Mouse (Mus musculus) intestine, embryonic 14.5 days (tissue): Measurements from ENCODE around the gene Cd248. TPM values are rescaled to one million over a fixed set of nuclear protein-coding genes. Genes with fewer than 3 reads are reported as not detected.

ENCODE experiments used
- ATAC-seq: fragments of 200-750 bp; cut with Nextera tagmentation; replicated peaks from 2 replicates; pipeline ENCODE4 v1.8.0; 2017; ENCODE audit warnings: low read depth, moderate number of reproducible peaks, moderate TSS enrichment, moderate library complexity; ENCODE audit not compliant: low FRiP score, low TSS enrichment
- DNase-seq: peaks from one replicate; pipeline ENCODE4 v3.0.0-alpha.2; 2018; ENCODE audit warnings: low spot score
- H3K27ac ChIP-seq: fragments of 300-500 bp; sonication (generic); 2 replicates; pipeline ENCODE4 v1.5.1; 2014; ENCODE audit warnings: low read depth, mild to moderate bottlenecking, control low read depth
- H3K27me3 ChIP-seq: fragments of 300-500 bp; sonication (generic); replicated peaks from 2 replicates; pipeline ENCODE4 v1.6.1; 2014; ENCODE audit warnings: low read length, control low read depth; ENCODE audit not compliant: control insufficient read depth, insufficient read depth
- H3K36me3 ChIP-seq: fragments of 300-500 bp; sonication (generic); 2 replicates; pipeline ENCODE4 v1.6.1; 2014; ENCODE audit warnings: low read length, control low read depth; ENCODE audit not compliant: control insufficient read depth, insufficient read depth
- H3K4me1 ChIP-seq: fragments of 300-500 bp; sonication (generic); replicated peaks from 2 replicates; pipeline ENCODE4 v1.6.1; 2014; ENCODE audit warnings: low read length, control low read depth, mixed read lengths; ENCODE audit not compliant: control insufficient read depth, insufficient read depth
- H3K4me2 ChIP-seq: fragments of 300-500 bp; sonication (generic); 2 replicates; pipeline ENCODE4 v1.6.1; 2014; ENCODE audit warnings: low read length
- H3K4me3 ChIP-seq: fragments of 300-500 bp; sonication (generic); 2 replicates; pipeline ENCODE4 v1.5.1; 2014; ENCODE audit warnings: low read depth, low read length, control low read depth, mixed read lengths
- H3K9ac ChIP-seq: fragments of 300-500 bp; sonication (generic); 2 replicates; pipeline ENCODE4 v1.6.1; 2014; ENCODE audit warnings: mild to moderate bottlenecking, low read length
- H3K9me3 ChIP-seq: fragments of 300-500 bp; sonication (generic); 2 replicates; pipeline ENCODE4 v1.6.1; 2016; ENCODE audit warnings: low read length, control low read depth; ENCODE audit not compliant: control insufficient read depth
- WGBS: fragments of 180-500 bp; shearing (Covaris S2); extraction: QIAGEN DNeasy Blood & Tissue Kit; methylation state at CpG from one replicate; pipeline ENCODE4 v1.1.7; 2014; 5-methylcytosine and 5-hydroxymethylcytosine counted together
- polyA plus RNA-seq: library from polyadenylated mRNA; unstranded; fragments of >200 nt; fragmentation: Nextera tagmentation; extraction: Ambion mirVana; gene quantifications from 2 replicates; pipeline ENCODE4 v1.2.1, GENCODE M21; 2014

The Cd248 gene
- polyA plus RNA-seq, 1 experiment from 2014 or later, result 69.8 TPM

DNA sequence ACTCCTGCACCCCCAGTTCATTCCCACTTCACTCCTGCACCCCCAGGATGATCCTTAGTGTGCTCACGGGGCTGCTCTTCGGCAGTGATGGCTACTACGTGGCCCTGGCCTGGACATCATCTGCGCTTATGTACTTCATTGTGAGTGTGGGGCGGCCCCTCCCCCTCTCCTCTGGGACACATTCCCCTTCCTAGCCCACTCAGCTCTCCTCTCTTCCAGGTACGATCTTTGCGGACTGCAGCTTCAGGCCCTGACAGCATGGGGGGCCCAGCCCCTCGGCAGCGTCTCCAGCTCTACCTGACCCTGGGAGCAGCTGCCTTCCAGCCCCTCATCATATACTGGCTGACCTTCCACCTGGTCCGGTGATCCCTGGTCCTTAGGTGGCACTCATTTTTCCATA lies 24.2 kb downstream of the Cd248 start:
- H3K4me1 ChIP-seq, result peaks cover 16% of the 10 kb centered on the region
- 86% methylated on average over 10 of the region's 10 CpGs for WGBS

DNA sequence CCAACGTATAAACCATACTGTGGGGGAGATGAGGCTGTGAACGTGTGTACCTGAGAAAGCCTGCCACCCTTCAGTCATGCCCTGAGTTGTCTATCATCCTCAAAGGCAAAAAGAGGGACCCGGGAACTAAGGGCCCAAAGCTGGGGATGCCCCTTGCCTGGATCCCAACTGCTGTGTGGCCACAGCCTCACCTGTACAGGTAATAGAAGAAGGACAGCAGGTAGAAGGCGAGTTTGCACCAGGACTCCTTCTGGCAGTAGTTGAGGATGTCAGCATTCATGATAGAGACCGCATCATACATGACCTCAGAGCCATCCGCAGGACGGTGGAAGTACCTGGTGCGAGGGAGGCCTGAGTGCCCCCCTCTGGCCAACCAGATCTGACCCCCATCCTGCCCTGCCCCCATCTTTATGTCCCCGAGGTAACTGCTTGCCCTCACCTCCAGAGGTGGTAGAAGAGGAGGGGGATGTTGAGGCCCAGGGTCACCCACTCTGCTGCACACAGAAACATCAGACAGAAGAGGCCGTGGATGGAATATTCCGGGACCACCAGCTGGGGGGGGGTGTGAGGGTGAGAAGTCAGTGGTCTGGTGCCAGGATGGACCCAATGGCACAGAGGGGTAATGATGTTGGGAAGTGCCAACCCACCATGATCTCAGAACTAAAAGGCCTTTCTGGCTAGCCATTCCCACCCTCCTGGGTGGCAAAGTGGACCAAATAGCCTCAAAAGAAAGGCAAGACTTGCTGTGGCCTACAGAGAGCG lies 25.8 kb downstream of the Cd248 start:
- no peaks in the 10 kb centered on the region for H3K9me3 ChIP-seq
- peaks cover 34% of the 10 kb centered on the region for H3K36me3 ChIP-seq
- 70% methylated on average over 12 of the region's 12 CpGs for WGBS
- peaks cover 21% of the 10 kb centered on the region for H3K4me1 ChIP-seq
- no peak overlapping the region for H3K27ac ChIP-seq
- ATAC-seq (no peak; the same call in 1 of the 2 replicates), DNase-seq (no peak)
- no peak overlapping the region for H3K4me3 ChIP-seq
- H3K9ac ChIP-seq, result no peak overlapping the region
- H3K4me2 ChIP-seq, result no peak overlapping the region
- H3K27me3 ChIP-seq, result no peaks in the 10 kb centered on the region

More for the DNA sequence above, 24.2 kb downstream of the Cd248 start:
- DNase-seq (no peak), ATAC-seq (no peak)
- Histone ChIP-seq H3K27ac (no peak overlapping the region), H3K9ac (no peak overlapping the region), H3K4me3 (no peak overlapping the region), H3K9me3 (no peaks in the 10 kb centered on the region), H3K27me3 (no peaks in the 10 kb centered on the region), H3K4me2 (no peak overlapping the region), H3K36me3 (peaks cover 34% of the 10 kb centered on the region)

GRCm38 (mm10) chr19:5094243-5094632 lies 26.4 kb downstream of the Cd248 start:
- peaks cover 35% of the 10 kb centered on the region for H3K36me3 ChIP-seq
- no peak overlapping the region for H3K9ac ChIP-seq
- H3K9me3 ChIP-seq, result no peaks in the 10 kb centered on the region
- H3K4me1 ChIP-seq, result peaks cover 19% of the 10 kb centered on the region
- no peak overlapping the region for H3K27ac ChIP-seq
- 0% methylated on average over 21 of the region's 21 CpGs for WGBS
- ATAC-seq (peak; percentile 59), DNase-seq (peak; percentile 99)
- H3K4me2 ChIP-seq, result no peak overlapping the region
- no peaks in the 10 kb centered on the region for H3K27me3 ChIP-seq
- no peak overlapping the region for H3K4me3 ChIP-seq

- ATAC-seq, result no peak; the same call in 1 of the 2 replicates
- no peak overlapping the region for H3K4me2 ChIP-seq
- WGBS, result 44% methylated on average over 11 of the region's 11 CpGs
- H3K36me3 ChIP-seq, result peaks cover 36% of the 10 kb centered on the region
- no peaks in the 10 kb centered on the region for H3K27me3 ChIP-seq
- H3K27ac ChIP-seq, result no peak overlapping the region
- peaks cover 17% of the 10 kb centered on the region for H3K4me1 ChIP-seq
- H3K9me3 ChIP-seq, result no peaks in the 10 kb centered on the region
- DNase-seq, result no peak
- H3K4me3 ChIP-seq, result no peak overlapping the region
- no peak overlapping the region for H3K9ac ChIP-seq
Observed at GRCm38 (mm10) chr19:5094746-5095417, 27.0 kb downstream of the Cd248 start.

DNA sequence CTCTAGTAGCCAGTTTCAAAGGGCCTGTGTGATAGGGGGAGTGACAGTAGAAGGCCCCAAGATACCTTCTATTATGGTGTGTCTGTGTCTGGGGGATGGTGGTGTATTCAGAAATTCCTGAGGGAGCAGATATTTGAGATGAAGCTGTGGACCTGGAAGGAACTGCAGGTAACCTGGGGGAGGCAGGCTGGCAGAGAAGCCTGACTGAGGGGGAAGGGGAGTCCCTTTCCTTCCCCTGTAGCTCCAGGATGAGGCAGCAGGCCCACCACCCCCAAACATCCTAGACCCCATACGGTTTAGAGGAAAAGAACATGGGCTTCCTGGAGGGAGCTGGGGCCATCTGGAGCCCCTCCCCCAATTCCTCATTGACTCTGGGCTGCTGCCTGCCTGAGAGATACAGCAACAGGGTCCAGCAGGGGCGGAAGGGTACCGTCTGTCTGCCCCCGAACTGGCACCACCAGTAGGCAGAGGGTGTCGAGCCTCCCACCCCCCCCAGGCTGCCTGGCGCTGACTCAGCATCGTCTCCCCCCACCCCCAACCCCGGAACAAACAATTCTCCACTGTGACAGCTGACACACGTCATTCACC lies 28.1 kb downstream of the Cd248 start:
- Histone ChIP-seq H3K27me3 (no peaks in the 10 kb centered on the region), H3K4me3 (no peak overlapping the region), H3K9ac (no peak overlapping the region), H3K36me3 (peaks cover 41% of the 10 kb centered on the region), H3K9me3 (no peaks in the 10 kb centered on the region), H3K27ac (no peak overlapping the region), H3K4me1 (peaks cover 17% of the 10 kb centered on the region), H3K4me2 (no peak overlapping the region)
- 11% methylated on average over 9 of the region's 9 CpGs for WGBS
- no peak for ATAC-seq
- DNase-seq, result no peak

DNA sequence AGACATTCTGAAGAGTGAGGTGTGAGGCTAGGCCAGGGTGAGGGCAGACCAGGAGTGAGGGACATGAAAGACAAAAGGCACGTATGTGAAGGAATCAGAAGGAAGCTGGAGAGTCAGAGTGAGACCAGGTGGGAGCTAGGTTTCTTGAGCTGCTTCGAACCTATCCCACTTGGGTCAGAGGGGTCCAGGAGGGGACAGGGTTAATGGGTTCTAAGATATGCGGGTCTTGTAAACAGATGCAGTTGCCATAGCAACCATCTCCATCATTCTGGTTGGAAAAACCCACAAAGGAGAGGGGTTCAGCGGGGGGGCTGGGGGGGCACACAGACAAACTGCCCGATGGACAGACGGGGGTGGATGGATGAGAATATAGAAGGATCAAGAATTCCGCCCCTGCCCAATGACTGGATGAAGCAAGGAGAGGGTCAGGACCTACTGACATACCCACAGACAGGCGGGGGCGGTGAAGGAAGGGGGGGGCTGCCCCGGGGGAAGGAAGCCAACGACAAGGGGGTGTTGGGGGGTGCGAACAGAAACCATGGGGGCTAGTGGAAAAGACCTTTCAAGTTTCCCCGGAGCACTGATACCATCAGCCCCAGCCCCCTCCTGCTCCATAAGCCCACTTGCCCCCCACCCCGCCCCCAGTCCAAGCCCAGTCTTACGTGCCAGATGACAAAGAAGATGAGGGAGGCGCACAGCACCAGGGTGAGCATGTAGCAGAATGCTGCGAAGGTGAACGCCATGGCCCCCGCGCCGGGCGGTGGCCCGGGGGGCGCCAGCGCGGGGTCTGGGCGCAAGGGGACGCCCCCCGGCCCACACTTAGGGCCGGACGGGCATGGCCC lies 29.9 kb downstream of the Cd248 start:
- Histone ChIP-seq H3K27ac (peak overlapping the region; percentile 16; the same call in 1 of the 2 replicates), H3K27me3 (no peaks in the 10 kb centered on the region), H3K4me2 (peak overlapping the region; percentile 100), H3K9me3 (no peaks in the 10 kb centered on the region), H3K36me3 (peaks cover 41% of the 10 kb centered on the region), H3K4me3 (peak overlapping the region; percentile 53), H3K9ac (peak overlapping the region; percentile 68), H3K4me1 (peaks cover 17% of the 10 kb centered on the region)
- peak; percentile 24 for ATAC-seq
- 5% methylated on average over 31 of the region's 31 CpGs for WGBS
- DNase-seq, result no peak

GRCm38 (mm10) chr19:5098363-5099143 lies 30.7 kb downstream of the Cd248 start, which contains the start of gene Cnih2:
Gene Cnih2 (minus strand): TSS chr19:5098521.
- Histone ChIP-seq H3K4me2 (peak within 1 kb of the TSS; percentile 100), H3K9ac (peak within 1 kb of the TSS; percentile 68), H3K36me3 (peaks cover 45% of the 10 kb centered on the region), H3K27ac (peak within 1 kb of the TSS; percentile 16; the same call in 1 of the 2 replicates), H3K4me3 (peak within 1 kb of the TSS; percentile 53), H3K27me3 (no peaks in the 10 kb centered on the region), H3K9me3 (no peaks in the 10 kb centered on the region), H3K4me1 (peaks cover 17% of the 10 kb centered on the region)
- 4% methylated on average over 37 of the region's 48 CpGs for WGBS
- DNase-seq, result peak; percentile 73
- peak; percentile 71 for ATAC-seq
